In the genomic region with DNA sequence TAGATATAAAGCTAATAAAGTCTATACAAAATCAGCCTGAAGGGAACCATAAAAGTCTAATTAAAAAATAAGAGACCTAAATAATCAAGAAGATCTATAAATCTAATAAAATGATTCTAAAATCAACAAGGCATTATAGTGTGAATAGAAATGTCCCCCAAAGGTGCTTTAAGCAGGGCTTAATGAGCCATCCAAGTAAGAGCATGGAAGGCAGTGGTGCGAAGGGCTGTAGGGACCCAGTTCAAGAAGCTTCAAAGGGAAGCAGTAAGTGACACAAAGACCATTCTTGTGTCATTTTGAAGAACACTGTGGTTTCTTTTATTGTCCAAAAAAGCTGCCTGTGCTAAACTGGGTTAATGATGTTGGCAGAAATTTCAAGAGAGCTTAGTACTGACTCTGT, we compare ENCODE assay signal across 23 mouse cellular contexts.
"Had no signal": no experiment of that assay in that cellular context is flagged by ENCODE, and none has a peak within 500 bp of the region (broad histone marks: within the 10 kb centered on the region; RNA-seq: fewer than 3 reads in every experiment).

No protein-coding gene starts in this region.

- H3K27ac ChIP-seq: gastrocnemius, adult 2 months; heart, embryonic 10.5 days; hindbrain, embryonic 10.5 days; hindbrain, embryonic 12.5 days; hindbrain, embryonic 14.5 days; intestine, embryonic 15.5 days; left cerebral cortex, adult 2 months; limb, embryonic 10.5 days; limb, embryonic 12.5 days had no signal

- H3K9me3 ChIP-seq: heart, embryonic 10.5 days; heart, embryonic 12.5 days; hindbrain, embryonic 10.5 days; hindbrain, embryonic 12.5 days; intestine, embryonic 15.5 days; limb, embryonic 10.5 days; limb, embryonic 12.5 days had no signal

- H3K4me3 ChIP-seq: gastrocnemius, adult 2 months; heart, embryonic 10.5 days; heart, embryonic 12.5 days; hindbrain, embryonic 10.5 days; hindbrain, embryonic 12.5 days; intestine, embryonic 15.5 days; left cerebral cortex, adult 2 months; limb, embryonic 10.5 days; limb, embryonic 12.5 days had no signal

- H3K27me3 ChIP-seq: heart, embryonic 12.5 days; hindbrain, embryonic 12.5 days; intestine, embryonic 15.5 days; limb, embryonic 12.5 days had no signal

- H3K36me3 ChIP-seq: heart, embryonic 10.5 days; heart, embryonic 12.5 days; hindbrain, embryonic 10.5 days; hindbrain, embryonic 12.5 days; intestine, embryonic 15.5 days; limb, embryonic 10.5 days; limb, embryonic 12.5 days had no signal

- H3K9ac ChIP-seq: heart, embryonic 12.5 days; hindbrain, embryonic 12.5 days; hindbrain, embryonic 14.5 days; intestine, embryonic 15.5 days; limb, embryonic 12.5 days had no signal

- H3K4me1 ChIP-seq: heart, embryonic 10.5 days; hindbrain, embryonic 10.5 days; hindbrain, embryonic 12.5 days; intestine, embryonic 15.5 days; limb, embryonic 10.5 days; limb, embryonic 12.5 days had no signal

- DNase-seq: gastrocnemius, adult 2 months; gastrocnemius, postnatal 10 days; gastrocnemius, postnatal 25 days; heart, adult 18-20 months; heart, postnatal 10 days; heart, postnatal 4 days; kidney, adult 18-20 months; kidney, adult 8-10 months; kidney, postnatal 25 days; liver had no signal

- H3K4me2 ChIP-seq: heart, embryonic 12.5 days; hindbrain, embryonic 12.5 days; hindbrain, embryonic 14.5 days; intestine, embryonic 15.5 days; limb, embryonic 12.5 days; liver, embryonic 11.5 days had no signal

- ATAC-seq: forebrain, embryonic 16.5 days; inflammation-experienced regulatory T-cells, adult 6 months; intestine, embryonic 15.5 days; intestine, postnatal 0 days had no signal
